Mouse (Mus musculus) cerebellum, adult 9-11 months (tissue): ENCODE results near the gene S100a11.

ENCODE experiments used
- DNase-seq: peaks from one replicate; pipeline ENCODE4 v3.0.0; 2022

Gene S100a11

DNA sequence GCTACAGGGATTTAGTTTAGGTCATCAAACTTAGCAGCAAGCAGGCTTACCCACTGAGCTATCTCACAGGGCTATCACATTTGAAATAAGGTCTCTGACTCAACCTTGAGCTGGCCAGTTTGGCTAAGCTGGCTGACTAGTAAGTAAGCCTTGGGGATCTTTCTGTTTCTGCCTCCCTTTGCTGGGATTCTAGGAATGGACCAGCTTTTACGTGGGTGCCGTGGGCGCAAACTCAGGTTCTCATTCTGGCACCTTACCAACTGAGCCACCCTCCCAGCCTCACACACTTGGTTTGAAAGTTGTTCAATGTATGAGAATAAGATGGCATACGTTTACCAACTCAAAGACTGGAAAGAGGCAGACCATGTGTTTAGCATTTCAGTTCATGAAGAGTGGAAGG lies 42.9 kb downstream of the S100a11 start:
- DNase-seq: no peak

- DNase-seq: no peak
Observed at GRCm38 (mm10) chr3:93566892-93567291, 46.6 kb downstream of the S100a11 start.

- DNase-seq: no peak
Observed at GRCm38 (mm10) chr3:93567721-93568120, 47.4 kb downstream of the S100a11 start.

DNA sequence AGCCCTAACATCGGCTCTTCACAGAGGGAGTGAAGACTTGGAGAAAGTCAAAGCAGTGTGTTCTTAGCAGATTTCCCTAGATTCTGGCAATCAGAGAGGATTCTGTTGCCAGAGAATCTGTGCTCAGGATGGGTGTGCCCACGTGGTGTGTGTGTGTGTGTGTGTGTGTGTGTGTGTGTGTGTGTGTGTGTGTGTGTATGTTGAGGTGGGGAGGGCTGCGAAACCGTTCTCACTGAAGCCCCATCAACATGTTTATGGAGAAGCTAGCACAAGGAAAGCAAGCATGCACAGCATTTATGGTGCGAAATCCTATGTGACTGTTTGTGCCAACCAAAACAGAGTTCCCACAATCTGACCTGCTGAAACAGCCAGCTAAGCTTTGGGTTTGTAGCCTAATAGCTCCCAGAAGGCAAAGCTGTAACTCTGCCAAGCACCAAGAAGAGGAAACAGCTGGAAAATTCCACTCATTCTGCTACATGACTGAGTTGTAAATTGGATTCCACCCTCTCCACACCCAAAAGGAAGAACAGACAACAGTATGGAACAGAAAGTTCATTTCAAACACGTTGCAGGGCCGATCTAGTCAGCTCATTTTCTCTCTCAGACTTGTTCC lies 48.2 kb downstream of the S100a11 start:
- no peak for DNase-seq

- no peak for DNase-seq
Observed at GRCm38 (mm10) chr3:93569046-93569445, 48.8 kb downstream of the S100a11 start.

DNA sequence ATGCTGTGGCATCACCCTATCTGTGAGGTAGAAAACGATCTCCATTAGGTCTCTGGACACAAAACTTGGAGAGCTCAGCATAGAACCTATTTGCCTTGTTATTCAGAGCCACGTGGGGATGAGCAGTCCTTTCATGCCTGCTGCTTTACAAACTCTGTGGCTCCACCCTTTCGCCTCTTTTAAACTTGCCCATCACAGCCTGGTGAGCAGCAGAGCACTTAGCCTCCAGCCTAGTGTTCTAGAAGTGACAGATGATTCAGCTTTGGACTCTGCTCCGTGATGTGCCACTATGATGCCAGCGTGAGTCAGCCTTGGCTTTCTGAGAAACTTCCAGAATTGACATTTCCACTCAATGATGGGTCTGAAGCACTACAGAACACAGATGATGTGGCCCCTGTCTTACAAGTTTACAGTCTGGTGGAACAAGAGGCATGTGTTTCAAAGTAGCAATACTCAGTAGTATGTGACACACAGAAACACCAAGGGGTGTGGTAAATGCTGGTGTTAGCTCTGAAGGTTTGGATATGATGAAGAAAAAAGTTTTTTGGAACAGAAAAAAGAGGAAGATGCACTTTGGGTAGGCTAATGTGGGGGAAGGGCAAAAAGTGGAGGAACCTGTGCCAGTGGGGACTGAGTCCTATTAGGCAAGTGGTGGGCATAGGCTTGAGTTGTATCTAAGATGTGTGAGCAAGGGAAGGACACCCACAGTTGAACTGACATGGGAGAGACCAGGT lies 51.9 kb downstream of the S100a11 start:
- no peak for DNase-seq
